Mouse (Mus musculus): ENCODE measurements at regions not wholly inside any gene's neighbourhood (a gene's known extent, or its start where the extent isn't known, plus 50 kb on each side); places are given as distances from the start of the nearest gene placed in this dataset.

GRCm38 (mm10) chr7:55519579-55519978, 248.4 kb upstream of the Siglech start:
- Histone ChIP-seq H3K9me3 (ENCODE audit: control insufficient read depth, low read length) (no peaks in the 10 kb centered on the region), H3K27ac (ENCODE audit: low read depth, low read length) (no peak overlapping the region), H3K9ac (replicated peaks; ENCODE audit: low read depth, low read length) (no peak overlapping the region), H3K4me2 (ENCODE audit: low read depth, low read length) (no peak overlapping the region), H3K4me3 (ENCODE audit: low read depth, low read length) (no peak overlapping the region), H3K27me3 (ENCODE audit: control insufficient read depth, insufficient read depth, low read length) (no peaks in the 10 kb centered on the region), H3K4me1 (ENCODE audit: control insufficient read depth, insufficient read depth, low read length) (no peaks in the 10 kb centered on the region), H3K36me3 (ENCODE audit: control insufficient read depth, insufficient read depth, low read length) (no peaks in the 10 kb centered on the region)
- no peak for ATAC-seq (ENCODE audit: low read depth)
- 86% methylated on average over 3 of the region's 3 CpGs for WGBS

DNA sequence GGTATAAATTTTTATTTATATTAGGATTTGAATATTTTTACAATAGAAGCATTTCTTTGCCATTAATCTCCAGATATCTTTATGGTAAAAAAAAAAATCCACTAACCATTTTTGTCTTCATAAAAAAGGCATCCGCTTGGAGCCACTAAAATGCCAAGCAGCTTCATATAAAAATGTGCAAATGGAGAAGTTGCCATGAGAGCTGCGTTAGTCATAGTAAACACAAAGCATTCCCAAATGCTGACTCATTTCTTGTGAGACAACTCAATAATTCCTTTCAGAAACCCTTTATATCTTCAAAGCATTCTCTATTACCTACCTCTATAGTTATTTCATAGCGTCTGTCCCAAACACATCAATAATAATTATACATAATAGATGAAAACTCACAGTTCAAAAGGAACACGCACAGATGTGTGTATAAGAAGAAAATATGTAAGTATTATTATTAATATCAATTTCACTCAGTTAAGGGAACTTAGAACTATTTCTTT, 228.1 kb upstream of the Siglech start:
- H3K4me1 ChIP-seq (ENCODE audit: control insufficient read depth, insufficient read depth, low read length), result no peaks in the 10 kb centered on the region
- no peak overlapping the region for H3K4me3 ChIP-seq (ENCODE audit: low read depth, low read length)
- H3K27me3 ChIP-seq (ENCODE audit: control insufficient read depth, insufficient read depth, low read length), result no peaks in the 10 kb centered on the region
- no peak overlapping the region for H3K9ac ChIP-seq (replicated peaks; ENCODE audit: low read depth, low read length)
- H3K9me3 ChIP-seq (ENCODE audit: control insufficient read depth, low read length), result no peaks in the 10 kb centered on the region
- no peaks in the 10 kb centered on the region for H3K36me3 ChIP-seq (ENCODE audit: control insufficient read depth, insufficient read depth, low read length)
- 84% methylated on average over 4 of the region's 4 CpGs for WGBS
- ATAC-seq (ENCODE audit: low read depth), result no peak
- H3K4me2 ChIP-seq (ENCODE audit: low read depth, low read length), result no peak overlapping the region
- no peak overlapping the region for H3K27ac ChIP-seq (ENCODE audit: low read depth, low read length)

GRCm38 (mm10) chr7:55549211-55549610, 218.8 kb upstream of the Siglech start:
- Histone ChIP-seq H3K27me3 (ENCODE audit: control insufficient read depth, insufficient read depth, low read length) (no peaks in the 10 kb centered on the region), H3K36me3 (ENCODE audit: control insufficient read depth, insufficient read depth, low read length) (no peaks in the 10 kb centered on the region), H3K9ac (replicated peaks; ENCODE audit: low read depth, low read length) (no peak overlapping the region), H3K27ac (ENCODE audit: low read depth, low read length) (no peak overlapping the region), H3K4me1 (ENCODE audit: control insufficient read depth, insufficient read depth, low read length) (no peaks in the 10 kb centered on the region), H3K9me3 (ENCODE audit: control insufficient read depth, low read length) (no peaks in the 10 kb centered on the region), H3K4me2 (ENCODE audit: low read depth, low read length) (no peak overlapping the region), H3K4me3 (ENCODE audit: low read depth, low read length) (no peak overlapping the region)
- ATAC-seq (ENCODE audit: low read depth), result peak; percentile 44; the same call in 1 of the 2 replicates
- WGBS, result 62% methylated on average over 3 of the region's 3 CpGs

GRCm38 (mm10) chr7:55573339-55573738, 194.6 kb upstream of the Siglech start:
- WGBS, result 91% methylated on average over 7 of the region's 7 CpGs
- no peak overlapping the region for H3K4me3 ChIP-seq (ENCODE audit: low read depth, low read length)

GRCm38 (mm10) chr7:55581034-55581926, 186.7 kb upstream of the Siglech start:
- WGBS, result 93% methylated on average over 2 of the region's 2 CpGs
- Histone ChIP-seq H3K4me1 (ENCODE audit: control insufficient read depth, insufficient read depth, low read length) (no peaks in the 10 kb centered on the region), H3K27me3 (ENCODE audit: control insufficient read depth, insufficient read depth, low read length) (no peaks in the 10 kb centered on the region), H3K4me3 (ENCODE audit: low read depth, low read length) (no peak overlapping the region), H3K9ac (replicated peaks; ENCODE audit: low read depth, low read length) (no peak overlapping the region), H3K27ac (ENCODE audit: low read depth, low read length) (no peak overlapping the region), H3K4me2 (ENCODE audit: low read depth, low read length) (no peak overlapping the region), H3K9me3 (ENCODE audit: control insufficient read depth, low read length) (no peaks in the 10 kb centered on the region), H3K36me3 (ENCODE audit: control insufficient read depth, insufficient read depth, low read length) (no peaks in the 10 kb centered on the region)
- ATAC-seq (ENCODE audit: low read depth), result no peak

More at GRCm38 (mm10) chr7:55573339-55573738, 194.6 kb upstream of the Siglech start:
- ATAC-seq (ENCODE audit: low read depth), result no peak
- Histone ChIP-seq H3K4me1 (ENCODE audit: control insufficient read depth, insufficient read depth, low read length) (no peaks in the 10 kb centered on the region), H3K9me3 (ENCODE audit: control insufficient read depth, low read length) (no peaks in the 10 kb centered on the region), H3K9ac (replicated peaks; ENCODE audit: low read depth, low read length) (no peak overlapping the region), H3K27ac (ENCODE audit: low read depth, low read length) (no peak overlapping the region), H3K27me3 (ENCODE audit: control insufficient read depth, insufficient read depth, low read length) (no peaks in the 10 kb centered on the region), H3K36me3 (ENCODE audit: control insufficient read depth, insufficient read depth, low read length) (no peaks in the 10 kb centered on the region), H3K4me2 (ENCODE audit: low read depth, low read length) (no peak overlapping the region)
